Mouse (Mus musculus) layer of hippocampus, postnatal 25 days (tissue): Measurements from ENCODE around the gene Klc2. TPM values are rescaled to one million over a fixed set of nuclear protein-coding genes. Genes with fewer than 3 reads are reported as not detected.
A peak's percentile ranks its signal among the peaks of the same experiment; 100 is the strongest.

Experiments
- DNase-seq, 2 experiments: peaks; one replicate each; pipeline ENCODE4 v3.0.0; 2022; ENCODE audit warnings: mixed read lengths in 2 of 2, low spot score in 1 of 2; ENCODE audit errors: extremely low spot score in 1 of 2
- total RNA-seq, 2 experiments: library from RNA; stranded (reverse); gene quantifications; 2 replicates each; pipeline ENCODE4 v1.2.3; 2021

The Klc2 gene
- total RNA-seq, 2 experiments from 2014 or later: 214 to 222 TPM

DNA sequence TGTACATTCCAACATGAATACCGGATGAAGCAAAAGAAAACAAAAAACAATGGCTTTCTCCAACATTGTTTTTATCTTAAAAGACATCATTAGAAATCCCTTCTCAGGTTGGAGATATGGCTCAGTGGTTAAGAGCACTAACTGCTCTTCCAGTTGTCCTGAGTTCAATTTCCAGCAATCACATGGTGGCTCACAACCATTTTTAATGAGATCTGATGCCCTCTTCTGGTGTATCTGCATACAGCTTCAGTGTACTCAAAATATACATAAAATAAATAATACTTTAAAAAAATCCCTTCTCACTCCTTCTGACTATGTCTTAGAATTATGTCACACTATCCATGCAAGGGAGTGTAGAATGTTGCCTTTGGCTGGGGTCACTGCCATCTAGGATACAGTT, 39.1 kb downstream of the Klc2 start:
- no peak for DNase-seq

DNA sequence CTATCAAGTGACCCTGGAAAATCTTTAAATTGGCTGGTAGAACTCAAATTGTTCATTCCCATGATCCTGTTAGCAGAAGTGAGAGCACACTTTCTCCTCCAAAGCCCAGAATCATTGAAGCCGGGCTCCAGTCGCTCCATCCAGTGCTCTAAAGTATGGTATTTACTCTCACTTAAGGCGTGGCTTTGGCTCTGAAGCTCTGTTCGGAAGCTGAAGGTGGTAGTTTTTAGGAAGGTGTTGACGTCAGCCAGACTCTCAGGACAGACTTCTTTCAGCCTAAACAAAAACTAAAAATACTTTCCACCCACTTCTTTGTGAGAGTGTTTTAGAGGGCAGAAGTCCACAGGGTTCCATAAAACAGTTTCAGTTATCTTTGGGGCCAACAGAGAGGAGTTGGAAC, 44.8 kb downstream of the Klc2 start:
- DNase-seq: no peak

DNA sequence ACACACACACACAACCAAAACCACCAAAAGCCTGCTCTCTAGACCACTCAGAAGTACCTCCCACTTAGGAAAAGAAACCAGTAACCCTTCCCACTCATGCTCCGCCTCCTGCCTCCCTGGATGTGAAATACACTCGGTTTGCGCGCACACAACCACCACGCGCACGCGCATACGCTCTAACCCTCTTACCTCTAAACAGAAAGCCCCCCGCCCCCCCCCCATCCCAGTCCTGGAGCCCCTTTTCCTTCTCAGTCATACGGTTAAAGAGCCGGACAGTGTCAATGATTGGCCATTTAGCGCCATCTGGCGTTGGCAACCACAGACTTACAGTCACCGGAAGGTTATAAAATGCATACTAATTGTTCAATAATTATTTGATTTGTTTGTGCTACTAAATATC, 45.3 kb downstream of the Klc2 start:
- DNase-seq: peak in 1 of 2 experiments; percentile 61

DNA sequence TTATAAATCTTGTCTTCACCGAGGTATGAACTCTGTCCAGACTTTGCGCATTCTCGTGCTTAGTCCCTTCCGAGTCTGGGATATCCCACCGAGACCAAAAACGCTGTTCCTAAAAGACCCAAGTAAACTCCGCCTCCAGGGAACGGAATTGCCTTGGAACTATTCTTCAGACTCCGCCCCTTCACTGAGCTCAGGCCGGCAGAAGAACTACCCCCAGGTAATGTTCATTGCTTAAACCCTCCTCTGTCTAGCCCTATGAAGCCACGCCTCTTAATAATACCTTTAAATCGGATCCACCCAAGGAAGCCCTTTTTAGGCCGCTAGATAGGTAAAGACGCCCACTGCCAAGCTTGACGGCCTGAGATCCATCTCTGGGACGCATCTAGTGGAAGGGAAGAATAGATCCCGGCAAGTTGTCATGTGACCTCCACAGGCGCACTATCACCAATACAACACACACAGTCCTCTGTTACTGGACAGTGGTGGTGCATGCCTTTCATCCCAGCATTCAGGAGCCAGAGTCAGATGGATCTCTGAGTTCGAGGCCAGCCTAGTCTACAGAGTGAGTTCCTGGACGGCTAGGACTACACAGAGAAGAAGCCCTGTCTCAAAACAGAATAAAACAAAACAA, 45.9 kb downstream of the Klc2 start:
- no peak for DNase-seq

DNA sequence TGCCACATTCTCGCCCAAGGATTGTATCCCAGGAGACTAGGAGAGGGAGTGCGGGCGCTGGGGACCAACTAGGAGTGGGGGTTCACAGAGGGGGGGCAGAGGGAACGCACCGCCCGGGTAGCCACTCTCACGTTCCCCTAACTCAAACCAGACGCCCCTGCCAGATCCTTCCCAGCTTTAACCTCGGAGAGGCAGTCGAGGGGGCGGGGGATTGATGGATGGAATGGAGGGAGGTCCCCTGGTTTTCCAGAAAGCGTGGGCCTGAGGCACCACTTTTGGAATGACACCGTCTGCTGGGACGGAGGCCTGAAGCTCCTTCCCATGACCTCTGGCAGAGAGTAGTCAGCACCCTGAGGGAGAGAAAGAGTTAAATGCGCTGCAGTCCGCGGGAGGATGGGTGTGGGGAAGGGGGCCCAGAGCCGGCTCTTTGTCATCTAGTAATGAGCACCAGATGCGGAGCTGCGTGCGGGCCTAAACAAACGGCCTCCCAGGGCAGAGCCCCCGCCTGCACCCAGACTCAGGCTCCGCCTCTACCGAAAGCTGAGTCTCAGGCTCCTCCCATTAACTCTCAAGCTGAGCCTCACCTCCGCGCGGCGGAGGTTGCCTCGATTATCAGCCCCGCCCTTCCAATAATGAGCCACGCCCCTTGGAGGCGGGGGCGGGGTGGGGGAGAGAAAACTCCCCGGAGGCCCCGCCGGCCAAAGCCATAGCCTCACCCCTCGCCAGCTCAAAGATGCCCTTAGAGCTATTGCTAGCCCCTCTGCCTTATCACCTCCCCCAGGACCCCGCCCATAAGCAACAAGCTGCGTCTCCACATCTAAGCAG, 46.6 kb downstream of the Klc2 start:
- no peak for DNase-seq

DNA sequence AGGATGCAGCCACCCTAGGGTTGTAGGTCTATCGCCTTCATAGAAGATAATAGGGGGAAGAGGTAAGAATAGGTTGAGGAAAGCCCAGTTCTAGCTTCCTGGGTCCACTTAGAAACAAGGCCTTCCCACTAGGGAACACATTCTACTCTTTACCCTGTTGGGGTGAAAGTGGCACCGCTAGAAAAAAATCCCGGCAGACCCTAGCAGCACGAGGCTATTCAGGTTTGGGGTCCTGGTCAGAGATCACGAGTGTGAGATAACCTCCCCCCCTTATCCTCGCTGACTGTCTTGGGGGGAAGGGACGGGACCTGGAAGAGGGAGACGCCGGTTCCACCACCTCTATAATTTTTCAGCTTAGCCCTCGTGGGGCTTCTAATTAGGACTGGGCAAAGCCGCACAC, 47.3 kb downstream of the Klc2 start:
- DNase-seq: no peak

DNA sequence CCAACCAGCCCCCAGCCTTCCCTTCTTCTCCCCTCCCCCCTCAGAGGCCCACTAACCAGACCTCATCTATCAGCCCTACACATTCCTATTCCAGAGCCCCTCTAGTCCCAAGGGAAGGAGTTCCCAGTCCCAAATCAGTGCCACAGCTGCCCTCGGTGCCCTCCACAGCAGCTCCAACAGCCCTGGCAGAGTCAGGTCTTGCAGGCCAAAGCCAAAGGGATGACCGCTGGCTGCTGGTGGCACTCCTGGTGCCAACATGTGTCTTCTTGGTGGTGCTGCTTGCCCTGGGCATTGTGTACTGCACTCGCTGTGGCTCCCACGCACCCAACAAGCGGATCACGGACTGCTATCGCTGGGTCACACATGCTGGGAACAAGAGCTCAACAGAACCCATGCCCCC, 48.4 kb downstream of the Klc2 start:
- DNase-seq: no peak

DNA sequence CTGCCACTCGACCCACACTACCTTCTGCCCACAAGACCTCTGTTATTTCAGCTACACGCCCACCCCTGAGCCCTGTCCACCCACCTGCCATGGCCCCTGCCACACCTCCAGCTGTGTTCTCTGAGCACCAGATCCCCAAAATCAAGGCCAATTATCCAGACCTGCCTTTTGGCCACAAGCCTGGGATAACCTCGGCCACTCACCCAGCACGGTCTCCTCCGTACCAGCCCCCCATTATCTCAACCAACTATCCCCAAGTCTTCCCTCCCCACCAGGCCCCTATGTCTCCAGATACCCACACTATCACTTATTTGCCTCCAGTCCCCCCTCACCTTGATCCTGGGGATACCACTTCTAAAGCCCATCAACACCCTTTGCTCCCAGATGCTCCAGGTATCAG, 48.9 kb downstream of the Klc2 start:
- no peak for DNase-seq

DNA sequence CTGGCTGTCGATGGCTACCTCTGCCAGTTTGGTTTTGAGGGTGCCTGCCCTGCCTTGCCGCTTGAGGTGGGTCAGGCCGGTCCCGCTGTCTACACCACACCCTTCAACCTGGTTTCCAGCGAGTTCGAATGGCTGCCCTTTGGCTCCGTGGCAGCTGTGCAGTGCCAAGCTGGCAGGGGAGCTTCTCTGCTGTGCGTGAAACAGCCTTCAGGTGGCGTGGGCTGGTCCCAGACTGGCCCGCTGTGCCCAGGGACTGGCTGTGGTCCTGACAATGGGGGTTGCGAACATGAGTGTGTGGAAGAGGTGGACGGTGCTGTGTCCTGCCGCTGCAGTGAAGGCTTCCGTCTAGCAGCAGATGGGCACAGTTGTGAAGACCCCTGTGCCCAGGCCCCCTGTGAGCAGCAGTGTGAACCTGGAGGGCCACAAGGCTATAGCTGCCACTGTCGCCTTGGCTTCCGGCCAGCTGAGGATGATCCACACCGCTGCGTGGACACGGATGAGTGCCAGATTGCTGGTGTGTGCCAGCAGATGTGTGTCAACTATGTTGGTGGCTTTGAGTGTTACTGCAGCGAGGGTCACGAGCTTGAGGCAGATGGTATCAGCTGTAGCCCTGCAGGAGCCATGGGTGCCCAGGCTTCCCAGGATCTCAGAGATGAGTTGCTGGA, 49.7 kb downstream of the Klc2 start:
- no peak for DNase-seq

DNA sequence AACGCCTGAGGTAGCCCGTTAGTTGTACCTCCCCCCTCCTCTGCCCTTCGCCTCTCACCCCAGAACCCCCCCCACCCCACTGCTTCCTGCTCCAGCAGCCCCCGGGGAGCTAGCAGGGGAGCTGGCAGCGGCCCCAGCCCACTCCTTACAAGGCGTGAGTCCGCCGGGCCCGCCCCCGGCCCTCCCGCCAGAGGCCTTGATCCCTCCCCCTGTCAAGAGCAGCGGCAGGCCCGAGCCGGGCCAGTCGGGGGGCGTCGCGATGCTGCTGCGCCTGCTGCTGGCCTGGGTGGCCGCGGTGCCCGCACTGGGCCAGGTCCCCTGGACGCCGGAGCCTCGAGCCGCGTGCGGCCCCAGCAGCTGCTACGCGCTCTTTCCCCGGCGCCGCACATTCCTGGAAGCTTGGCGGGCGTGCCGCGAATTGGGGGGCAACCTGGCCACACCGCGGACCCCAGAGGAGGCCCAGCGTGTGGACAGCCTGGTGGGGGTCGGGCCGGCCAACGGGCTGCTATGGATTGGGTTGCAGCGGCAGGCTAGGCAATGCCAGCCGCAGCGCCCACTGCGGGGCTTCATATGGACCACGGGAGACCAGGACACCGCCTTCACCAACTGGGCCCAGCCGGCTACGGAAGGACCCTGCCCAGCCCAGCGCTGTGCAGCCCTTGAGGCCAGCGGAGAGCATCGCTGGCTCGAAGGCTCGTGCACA, 50.3 kb downstream of the Klc2 start, which contains the start of gene Cd248:
Gene Cd248, plus strand, starts transcription at position 212 of the 703 bp plus-strand sequence.
- DNase-seq: no peak

DNA sequence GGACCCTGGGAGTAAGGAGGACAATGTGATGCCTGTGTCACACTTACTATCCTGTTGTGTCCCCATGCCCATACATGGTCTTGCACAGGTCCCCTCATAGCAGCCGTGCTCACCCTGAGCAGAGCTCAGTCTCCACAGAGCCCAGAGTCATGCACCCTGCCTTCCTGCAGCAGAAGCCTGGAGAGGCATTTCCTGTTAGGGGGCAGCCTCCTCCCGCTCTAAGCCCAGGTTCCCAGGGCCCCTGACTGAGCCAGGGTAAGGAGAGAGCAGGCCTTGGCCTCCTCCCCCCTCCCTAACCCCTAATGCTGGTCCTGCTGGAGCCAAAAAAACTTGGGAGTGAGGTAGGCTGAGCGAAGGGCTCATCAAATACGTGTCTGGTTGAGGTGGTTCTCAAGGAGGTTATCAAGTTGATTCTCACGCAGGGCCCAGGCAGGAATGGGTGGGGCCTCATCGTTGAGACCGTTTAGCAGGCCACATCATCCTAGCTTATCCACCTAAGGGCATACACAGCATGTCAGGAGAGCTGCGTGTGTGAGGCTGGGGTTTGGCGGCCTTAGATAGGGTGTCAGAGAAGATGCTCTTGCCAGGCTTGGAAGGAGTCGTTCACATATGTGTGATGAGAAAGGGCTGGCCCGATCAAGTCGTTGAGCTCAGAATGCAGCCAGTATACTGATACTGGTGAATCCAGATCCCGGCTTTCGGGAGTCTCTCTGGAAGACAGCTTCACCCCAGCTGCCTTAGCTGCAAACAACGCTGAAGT, 51.1 kb downstream of the Klc2 start:
- DNase-seq: no peak

DNA sequence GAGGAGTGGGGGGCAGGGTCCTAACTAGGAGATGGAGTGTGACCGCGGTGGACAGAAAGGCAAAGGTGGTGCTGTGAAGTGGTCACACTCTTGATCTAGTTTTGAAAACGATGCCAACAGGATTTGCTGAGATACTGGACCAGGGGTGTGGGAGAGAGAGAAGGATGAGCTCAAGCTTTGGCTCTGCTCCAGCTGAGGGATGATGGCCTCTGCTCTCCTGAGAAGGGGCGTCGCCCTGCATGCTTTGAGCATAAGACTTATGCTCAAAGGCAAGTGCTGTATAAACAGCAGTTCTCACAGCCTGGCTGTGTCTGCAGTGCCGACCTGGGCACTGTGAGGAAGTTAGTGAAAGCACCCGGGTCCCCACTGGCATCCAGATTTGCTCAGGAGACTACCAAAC, 53.3 kb downstream of the Klc2 start:
- DNase-seq: no peak

DNA sequence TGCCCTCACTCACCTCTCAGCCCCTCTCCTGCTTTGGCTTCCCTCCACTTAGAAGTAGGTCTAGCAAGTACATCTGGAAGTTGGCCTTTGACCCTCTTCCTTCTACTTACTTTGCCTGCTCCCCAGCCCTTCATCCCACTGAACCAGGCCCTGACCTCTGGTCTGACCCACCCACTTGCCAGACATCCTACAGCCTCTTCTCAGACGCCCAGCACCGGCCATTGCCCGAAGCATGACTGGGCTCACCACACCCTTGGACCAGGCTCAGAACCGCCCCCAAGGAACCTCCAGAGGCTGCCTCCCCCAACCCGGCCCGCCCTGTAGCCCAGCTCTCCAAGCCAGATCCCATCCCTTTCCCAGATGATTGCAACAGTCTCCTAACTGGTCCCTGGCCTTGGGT, 55.9 kb downstream of the Klc2 start:
- DNase-seq: no peak

DNA sequence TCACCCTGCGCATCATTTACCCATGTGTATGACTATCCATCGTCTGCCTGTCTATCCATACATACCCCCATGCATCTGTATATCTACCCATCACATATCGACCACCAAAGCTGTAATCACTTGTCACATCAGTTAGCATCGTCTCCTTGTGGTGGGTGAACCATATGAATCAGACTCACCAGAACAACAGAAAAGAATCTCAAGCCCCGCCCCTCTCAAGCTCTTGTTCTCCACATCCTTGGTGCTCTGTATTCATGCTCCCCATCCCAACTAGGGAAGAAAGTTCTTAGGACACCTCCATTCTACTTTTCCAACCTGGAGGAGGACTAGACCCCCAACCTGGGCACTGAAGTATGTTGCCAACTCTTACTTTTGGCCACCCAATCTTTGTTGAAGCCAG, 56.3 kb downstream of the Klc2 start:
- no peak for DNase-seq

DNA sequence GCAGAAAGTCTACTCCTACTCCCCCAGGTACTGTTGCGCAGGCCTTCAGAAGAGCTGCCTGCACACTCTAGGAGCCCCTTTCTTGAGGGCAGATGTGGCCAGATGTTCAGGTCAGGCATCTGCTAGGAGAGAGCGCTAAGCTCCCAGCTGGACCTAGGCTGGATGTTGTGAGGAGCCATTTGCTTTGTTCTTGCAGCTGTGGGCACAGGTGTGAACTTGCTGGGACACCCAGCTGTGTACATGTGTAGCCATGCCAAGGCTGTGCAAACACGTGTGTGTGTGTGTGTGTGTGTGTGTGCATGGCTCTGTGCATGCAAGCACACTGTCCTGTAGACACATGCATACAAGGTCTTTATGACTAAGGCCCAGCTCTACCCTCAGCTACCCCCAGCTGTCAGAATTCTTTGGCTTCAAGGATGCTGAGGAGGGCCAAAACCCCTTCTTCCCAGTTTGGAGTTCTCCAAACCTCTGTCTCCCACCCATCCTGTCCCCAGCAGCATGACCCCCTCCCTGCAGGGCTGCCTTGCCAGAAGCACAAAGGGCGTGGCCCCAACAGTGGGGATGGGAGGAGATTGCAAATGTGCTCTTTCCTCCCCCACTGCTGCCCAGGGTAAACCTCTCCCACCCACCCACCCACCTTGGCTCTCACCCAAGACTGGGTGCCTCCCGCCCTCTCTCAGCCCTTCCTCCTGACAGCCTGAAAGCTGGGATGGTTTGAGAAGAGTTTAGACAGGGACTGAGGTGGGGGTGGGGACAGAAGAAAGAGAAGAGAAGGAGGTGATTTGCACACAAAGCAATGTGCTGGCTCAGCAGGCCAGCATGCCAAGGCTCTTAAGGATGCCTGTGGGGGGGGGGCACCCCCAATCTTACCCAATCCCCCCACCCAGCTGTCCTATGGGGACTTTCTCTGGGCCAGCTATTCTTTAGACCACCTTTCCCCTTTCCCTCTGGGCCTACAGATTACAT, 57.7 kb downstream of the Klc2 start:
- no peak for DNase-seq

DNA sequence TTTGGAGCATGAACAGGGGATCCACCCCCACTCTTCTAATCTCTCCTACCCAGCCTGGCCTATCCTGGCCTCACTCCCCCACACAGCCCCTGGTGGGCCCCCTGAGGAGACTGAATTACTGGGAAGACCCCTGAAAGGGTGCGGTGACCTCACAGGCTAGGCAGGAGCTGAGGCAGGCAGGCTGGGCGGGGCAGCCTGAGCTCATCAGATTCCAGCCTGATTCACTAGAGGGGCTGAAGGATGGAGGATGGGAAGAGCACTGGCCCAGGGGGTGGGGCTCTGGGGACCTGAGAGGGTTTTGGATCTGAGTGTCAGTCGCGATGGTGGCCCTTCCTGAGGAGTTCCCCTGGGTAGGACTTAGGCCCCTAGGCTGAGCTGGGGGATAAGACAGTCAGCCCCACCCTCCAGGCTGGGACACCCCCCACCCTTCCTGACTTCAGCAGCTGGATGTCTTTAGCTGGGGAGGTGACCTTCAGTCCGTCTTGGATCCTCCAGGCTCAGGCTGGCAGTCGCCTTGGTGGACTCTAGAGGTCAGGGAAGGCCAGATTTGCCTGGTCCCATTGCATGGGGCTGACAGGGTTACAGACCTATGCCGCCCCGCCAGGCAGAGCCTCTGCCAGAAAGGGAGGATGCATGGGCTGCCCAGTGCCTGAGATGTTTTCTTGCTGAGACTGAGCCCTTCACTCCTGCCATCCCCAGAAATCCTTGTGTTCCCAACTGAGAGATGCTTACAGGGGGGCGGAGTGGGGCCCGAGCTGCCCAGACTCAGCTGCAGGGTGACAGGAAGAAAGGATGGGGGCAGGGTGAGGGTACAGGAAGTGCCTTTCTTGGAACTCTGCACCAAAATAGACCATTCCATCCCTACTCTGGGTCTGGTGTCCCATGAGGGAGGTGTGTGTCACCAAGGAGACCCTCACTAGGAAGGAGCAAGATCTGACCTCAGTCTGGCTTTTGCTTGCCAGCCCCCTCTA, 59.3 kb downstream of the Klc2 start:
- no peak for DNase-seq

DNA sequence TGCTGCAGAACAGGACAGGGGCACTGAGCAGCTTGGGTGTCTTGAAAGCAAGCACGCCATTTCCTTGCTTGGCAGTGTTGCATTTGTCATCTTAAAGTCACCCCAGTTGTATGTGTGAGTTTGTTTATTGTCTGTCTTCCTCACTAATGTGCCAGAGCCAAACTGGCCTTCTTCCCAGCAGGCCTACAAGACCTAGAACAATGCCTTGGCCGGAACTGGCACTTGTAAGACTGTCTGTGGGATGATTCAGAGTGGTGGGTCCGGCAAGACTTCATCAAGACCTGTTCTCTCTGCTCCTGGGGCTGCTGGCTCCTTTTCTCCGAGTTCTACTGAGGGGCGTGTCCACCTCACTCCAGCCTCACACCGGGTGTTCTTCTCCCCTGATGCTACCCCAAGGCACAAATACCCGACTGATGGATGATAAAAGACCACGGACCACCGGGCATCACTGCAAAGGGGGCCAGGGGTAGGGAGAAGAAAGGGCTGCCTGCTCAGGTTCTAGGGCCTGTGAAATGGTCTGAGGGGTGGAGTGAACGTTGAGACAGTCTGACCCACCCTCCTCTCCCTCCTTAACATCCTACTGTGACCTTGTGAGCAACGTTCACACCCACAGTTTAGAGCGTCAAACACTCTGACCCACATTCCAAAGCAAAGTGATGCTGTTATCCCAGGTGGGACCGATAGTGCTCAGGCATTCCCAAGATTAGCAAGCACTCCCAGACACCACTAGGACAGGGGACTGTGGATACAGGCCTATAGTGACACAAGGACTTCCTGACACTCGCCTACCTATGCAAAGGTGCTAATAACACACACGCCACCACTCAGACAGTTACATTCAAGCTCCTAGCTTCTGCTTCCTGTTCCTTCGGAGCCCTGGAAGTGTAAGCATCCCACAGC, 60.2 kb downstream of the Klc2 start:
- DNase-seq: no peak
